28 mouse cellular contexts compared by ENCODE assay signal in genomic region chr10:43916181-43916580, GRCm38 (mm10).
"Had no signal": no experiment of that assay in that cellular context is flagged by ENCODE, and none has a peak within 500 bp of the region (broad histone marks: within the 10 kb centered on the region; RNA-seq: fewer than 3 reads in every experiment).

No protein-coding gene starts in this region.

- H3K4me1 ChIP-seq: embryonic facial prominence, embryonic 10.5 days; embryonic facial prominence, embryonic 13.5 days; embryonic facial prominence, embryonic 15.5 days; forebrain, embryonic 10.5 days; forebrain, embryonic 12.5 days; forebrain, embryonic 13.5 days; forebrain, embryonic 15.5 days had no signal

- H3K4me3 ChIP-seq: embryonic facial prominence, embryonic 10.5 days; embryonic facial prominence, embryonic 12.5 days; embryonic facial prominence, embryonic 13.5 days; embryonic facial prominence, embryonic 15.5 days; erythroblast, embryonic 14.5 days; forebrain, embryonic 10.5 days; forebrain, embryonic 12.5 days; forebrain, embryonic 13.5 days; forebrain, embryonic 15.5 days; gastrocnemius, adult 2 months; heart, adult 2 months had no signal

- H3K27ac ChIP-seq: embryonic facial prominence, embryonic 10.5 days; embryonic facial prominence, embryonic 12.5 days; embryonic facial prominence, embryonic 13.5 days; embryonic facial prominence, embryonic 15.5 days; forebrain, embryonic 10.5 days; forebrain, embryonic 12.5 days; forebrain, embryonic 13.5 days; forebrain, embryonic 15.5 days; heart, adult 2 months had no signal

- H3K9ac ChIP-seq: embryonic facial prominence, embryonic 12.5 days; embryonic facial prominence, embryonic 13.5 days; embryonic facial prominence, embryonic 15.5 days; forebrain, embryonic 12.5 days; forebrain, embryonic 13.5 days; forebrain, embryonic 15.5 days; forebrain, postnatal 0 days had no signal

- H3K9me3 ChIP-seq: embryonic facial prominence, embryonic 10.5 days; embryonic facial prominence, embryonic 12.5 days; embryonic facial prominence, embryonic 13.5 days; embryonic facial prominence, embryonic 15.5 days; forebrain, embryonic 10.5 days; forebrain, embryonic 12.5 days; forebrain, embryonic 13.5 days; forebrain, embryonic 15.5 days had no signal

- H3K36me3 ChIP-seq: embryonic facial prominence, embryonic 12.5 days; embryonic facial prominence, embryonic 13.5 days; embryonic facial prominence, embryonic 15.5 days had no signal

- H3K4me2 ChIP-seq: embryonic facial prominence, embryonic 12.5 days; embryonic facial prominence, embryonic 13.5 days; embryonic facial prominence, embryonic 15.5 days; forebrain, embryonic 12.5 days; forebrain, embryonic 13.5 days; forebrain, embryonic 15.5 days had no signal

- H3K27me3 ChIP-seq: embryonic facial prominence, embryonic 12.5 days; embryonic facial prominence, embryonic 13.5 days; embryonic facial prominence, embryonic 15.5 days; forebrain, embryonic 12.5 days; forebrain, embryonic 13.5 days; forebrain, embryonic 15.5 days had no signal

- ATAC-seq: forebrain, embryonic 13.5 days; forebrain, embryonic 14.5 days; forebrain, embryonic 15.5 days; forebrain, embryonic 16.5 days; forebrain, postnatal 0 days had no signal

- DNase-seq: cerebellum, adult 2 months; cerebellum, adult 8-10 months; cerebellum, adult 9-10 months; cerebellum, adult 9-11 months; cerebellum, postnatal 10 days; cerebellum, postnatal 14 days; cerebellum, postnatal 25 days; cerebellum, postnatal 36 days; embryo, embryonic 11 days; forebrain, postnatal 0 days; gastrocnemius, adult 2 months; gastrocnemius, postnatal 10 days; gastrocnemius, postnatal 14 days; gastrocnemius, postnatal 25 days; gastrocnemius, postnatal 36 days; heart, adult 18-20 months; heart, adult 2 months had no signal
